Mouse (Mus musculus) lung, adult 2 months (tissue): Measurements from ENCODE around the gene Smurf2. TPM values are rescaled to one million over a fixed set of nuclear protein-coding genes. Genes with fewer than 3 reads are reported as not detected.
A peak's percentile ranks its signal among the peaks of the same experiment; 100 is the strongest.

Experiments
- DNase-seq: peaks from one replicate; pipeline ENCODE4 v3.0.0; 2022
- H3K4me1 ChIP-seq: fragments of 200-500 bp; 2 replicates; pipeline ENCODE4 v1.6.1; 2011; ENCODE audit warnings: low read length; ENCODE audit not compliant: control insufficient read depth, insufficient read depth
- H3K4me3 ChIP-seq: fragments of 200-500 bp; replicated peaks from 2 replicates; pipeline ENCODE3; 2011; ENCODE audit warnings: low read depth, mild to moderate bottlenecking, control low read depth, low read length; ENCODE audit errors: extremely low read depth
- CTCF ChIP-seq: fragments of 200-500 bp; IDR thresholded peaks from 2 replicates; pipeline ENCODE4 v1.5.1; 2011; ENCODE audit warnings: mild to moderate bottlenecking, low read length, control low read depth; ENCODE audit not compliant: insufficient read depth
- POLR2A ChIP-seq: fragments of 200-500 bp; IDR thresholded peaks from 2 replicates; pipeline ENCODE4 v1.6.1; 2011; ENCODE audit warnings: low read depth, mild to moderate bottlenecking, control low read depth, low read length, borderline replicate concordance; ENCODE audit errors: extremely low read depth
- WGBS: fragments of 180-500 bp; shearing (Covaris S2); methylation state at CpG from one replicate; pipeline ENCODE4 v1.1.7; 2018; 5-methylcytosine and 5-hydroxymethylcytosine counted together
- polyA plus RNA-seq: library from polyadenylated mRNA; depleted of rRNA; stranded (reverse); fragments of >200 nt; gene quantifications from 2 replicates; pipeline ENCODE4 v1.2.3, GENCODE M21; 2012

Gene Smurf2
- polyA plus RNA-seq, 1 experiment: 24.7 TPM

DNA sequence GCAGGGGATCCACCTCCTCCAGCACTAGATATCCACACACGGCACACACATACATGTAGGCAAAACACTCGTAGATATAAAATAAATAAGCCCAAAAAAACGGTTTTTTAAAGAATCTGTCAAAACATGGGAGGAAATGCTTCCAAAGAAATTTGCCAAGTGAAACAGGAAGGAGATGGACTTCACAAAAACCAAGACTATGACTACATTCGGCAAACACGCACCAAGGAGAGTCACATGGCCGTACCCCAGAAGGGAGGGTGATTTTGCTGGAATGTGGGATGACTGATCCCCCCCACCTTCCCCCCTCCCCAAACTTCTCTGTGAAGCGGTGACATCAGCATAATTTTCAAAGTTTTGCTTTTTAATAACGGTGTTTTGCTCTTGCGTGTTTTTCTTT is 33.6 kb upstream of the Smurf2 start:
- no peak for DNase-seq
- no peak overlapping the region for H3K4me3 ChIP-seq
- WGBS: 50% methylated on average over 9 of the region's 9 CpGs
- peaks cover 4% of the 10 kb centered on the region for H3K4me1 ChIP-seq
- TF ChIP-seq POLR2A (no peak), CTCF (no peak)

GRCm38 (mm10) chr11:106937306-106937705 is 16.8 kb upstream of the Smurf2 start:
- DNase-seq: no peak
- H3K4me3 ChIP-seq: no peak overlapping the region
- TF ChIP-seq CTCF: no peak
- TF ChIP-seq POLR2A: no peak
- 69% methylated on average over 5 of the region's 5 CpGs for WGBS
- no peaks in the 10 kb centered on the region for H3K4me1 ChIP-seq

DNA sequence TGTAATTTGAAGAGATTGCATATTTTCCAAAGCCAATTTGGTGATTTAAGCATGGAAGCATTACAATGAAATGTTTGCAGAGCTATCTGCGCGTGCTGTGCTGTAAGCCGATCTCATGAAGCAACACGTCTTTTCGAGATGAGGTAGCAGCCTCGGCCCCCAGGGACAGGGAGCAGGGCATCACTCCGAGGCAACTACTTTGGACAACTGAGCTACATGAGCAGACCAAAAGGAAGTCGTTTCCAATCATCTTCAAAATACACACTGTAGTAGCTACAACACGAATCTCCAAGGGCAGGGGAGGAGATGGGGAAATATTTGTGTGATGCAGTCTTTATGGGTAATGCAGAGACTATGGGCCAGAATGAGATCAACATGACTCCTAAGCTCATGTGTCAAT is 9.9 kb upstream of the Smurf2 start:
- no peak for TF ChIP-seq CTCF
- no peak for TF ChIP-seq POLR2A

GRCm38 (mm10) chr11:106928935-106929334 is 8.4 kb upstream of the Smurf2 start:
- 74% methylated on average over 2 of the region's 2 CpGs for WGBS
- H3K4me1 ChIP-seq: no peaks in the 10 kb centered on the region
- no peak for DNase-seq
- H3K4me3 ChIP-seq: no peak overlapping the region
- TF ChIP-seq CTCF: no peak
- TF ChIP-seq POLR2A: no peak

More for the DNA sequence above, 9.9 kb upstream of the Smurf2 start:
- Histone ChIP-seq H3K4me3 (no peak overlapping the region), H3K4me1 (no peaks in the 10 kb centered on the region)
- 58% methylated on average over 9 of the region's 9 CpGs for WGBS
- DNase-seq: no peak

- no peak for TF ChIP-seq CTCF
- TF ChIP-seq POLR2A: no peak
- Histone ChIP-seq H3K4me1 (no peaks in the 10 kb centered on the region), H3K4me3 (no peak overlapping the region)
- DNase-seq: no peak
- 95% methylated on average over 5 of the region's 5 CpGs for WGBS
Measured at GRCm38 (mm10) chr11:106927950-106928349, 7.4 kb upstream of the Smurf2 start.

- no peak for TF ChIP-seq CTCF
- no peak for TF ChIP-seq POLR2A
- H3K4me1 ChIP-seq: no peaks in the 10 kb centered on the region
- DNase-seq: no peak
Measured at GRCm38 (mm10) chr11:106927226-106927625, 6.7 kb upstream of the Smurf2 start.

GRCm38 (mm10) chr11:106926732-106927131 is 6.2 kb upstream of the Smurf2 start:
- TF ChIP-seq CTCF: no peak
- no peak for TF ChIP-seq POLR2A
- H3K4me1 ChIP-seq: no peaks in the 10 kb centered on the region
- WGBS: 81% methylated on average over 4 of the region's 4 CpGs
- H3K4me3 ChIP-seq: no peak overlapping the region
- DNase-seq: no peak

More at GRCm38 (mm10) chr11:106927226-106927625, 6.7 kb upstream of the Smurf2 start:
- WGBS: 93% methylated on average over 5 of the region's 5 CpGs
- no peak overlapping the region for H3K4me3 ChIP-seq

DNA sequence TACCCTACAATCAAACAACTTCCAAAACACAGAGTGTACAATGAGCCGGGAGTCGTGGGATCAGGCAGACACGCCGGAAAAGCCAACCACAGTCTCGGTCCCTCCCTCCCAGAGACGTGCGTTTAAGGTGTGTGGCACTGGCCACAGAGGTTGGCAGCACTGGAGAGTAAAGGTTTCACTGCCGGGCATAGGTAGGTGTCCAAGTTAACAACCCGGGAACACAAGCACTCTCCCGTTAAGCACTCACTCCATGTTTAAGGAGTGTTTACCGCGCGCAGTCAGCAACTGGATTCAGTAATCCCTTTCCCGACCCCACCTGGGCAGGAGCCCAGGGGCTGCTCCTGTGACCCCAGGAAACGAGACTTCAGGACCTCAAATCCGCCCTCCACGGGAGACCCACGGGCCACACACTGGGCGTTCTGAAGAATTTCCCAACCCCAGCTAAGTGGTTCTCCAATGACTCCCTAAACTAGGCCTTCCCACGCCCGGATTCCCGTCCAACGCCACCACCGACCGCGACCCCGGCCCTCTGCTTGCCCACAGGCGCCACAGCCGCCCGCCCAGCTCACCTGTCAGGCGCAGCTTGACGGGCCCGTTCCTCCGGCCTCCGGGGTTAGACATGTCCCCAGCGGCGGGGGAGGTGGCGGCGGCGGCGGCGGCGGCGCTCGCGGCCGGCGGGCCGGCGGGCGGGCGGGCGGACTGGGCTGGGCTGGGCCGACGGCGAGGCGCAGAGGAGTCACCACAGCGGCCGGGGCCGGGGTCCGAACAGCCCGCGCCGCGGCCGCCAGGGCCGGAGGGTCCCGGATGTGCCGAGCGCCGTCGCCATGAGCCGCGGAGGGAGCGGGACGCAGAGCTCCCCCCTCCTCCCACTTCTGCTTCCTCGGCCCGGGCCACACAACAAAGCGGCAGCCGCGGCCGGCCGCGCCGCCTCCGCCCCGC is 634 bp downstream of the Smurf2 start:
- Histone ChIP-seq H3K4me3 (peak overlapping the region; percentile 76), H3K4me1 (peaks cover 11% of the 10 kb centered on the region)
- 2% methylated on average over 79 of the region's 87 CpGs for WGBS
- peak; percentile 74 for DNase-seq
- TF ChIP-seq CTCF (no peak), POLR2A (peak; percentile 44; the same call in 1 of the 2 replicates)

- H3K4me1 ChIP-seq: peaks cover 18% of the 10 kb centered on the region
- DNase-seq: no peak
- peak overlapping the region; percentile 76 for H3K4me3 ChIP-seq
- 5% methylated on average over 8 of the region's 8 CpGs for WGBS
- TF ChIP-seq POLR2A (no peak), CTCF (no peak)
Measured at GRCm38 (mm10) chr11:106918901-106919300, 1.6 kb downstream of the Smurf2 start.

DNA sequence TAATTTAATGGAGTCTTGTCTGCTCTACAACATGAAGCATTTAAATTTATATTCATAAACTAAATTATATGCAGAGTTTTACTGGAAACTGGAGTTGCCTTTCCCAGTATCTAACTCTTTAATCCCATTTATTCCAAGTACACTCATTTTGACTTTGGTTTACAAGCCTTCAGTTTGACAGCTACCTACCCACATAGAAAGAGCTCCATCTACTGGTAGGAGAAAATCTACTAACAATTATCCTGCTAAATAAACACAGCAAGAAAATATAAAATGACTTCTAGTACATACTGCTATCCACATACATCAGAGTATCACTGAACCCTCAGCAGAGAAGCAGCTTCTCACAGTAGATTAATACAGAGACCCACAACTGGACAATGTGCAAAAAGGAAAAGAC is 9.3 kb downstream of the Smurf2 start:
- Histone ChIP-seq H3K4me1 (peaks cover 20% of the 10 kb centered on the region), H3K4me3 (no peak overlapping the region)
- TF ChIP-seq CTCF (peak; percentile 8; the same call in 1 of the 2 replicates), POLR2A (no peak)
- DNase-seq: no peak
